Mouse (Mus musculus) retina, postnatal 1 day (tissue): ENCODE results near the gene Kif2a.
"Not testable (repeated sequence)": the region's sequence is repeated elsewhere in the genome, so short reads cannot be mapped to it uniquely, and the experiment has no call there.

Experiments used
- DNase-seq: peaks from one replicate; pipeline ENCODE4 v3.0.0-alpha.2; 2012

Kif2a gene

DNA sequence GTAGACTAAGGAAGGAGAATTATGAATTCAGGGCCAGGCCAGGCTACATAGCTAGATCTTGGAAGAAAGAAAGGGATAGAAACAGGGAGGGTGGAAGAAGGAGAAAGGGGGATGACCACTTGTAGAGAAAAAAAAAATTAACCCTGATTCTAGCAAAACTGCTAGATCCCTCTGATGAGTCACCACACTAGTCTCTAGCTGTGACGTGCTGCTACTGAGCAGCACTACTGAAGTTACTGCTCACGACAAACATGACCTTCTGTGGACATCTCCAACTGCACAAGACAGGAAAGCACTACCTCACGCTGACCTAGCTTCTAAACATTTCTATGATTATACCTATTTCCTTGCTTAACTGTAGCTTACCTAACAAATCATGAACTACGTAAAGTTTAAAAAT lies 93.6 kb downstream of the Kif2a start:
- no peak for DNase-seq

- not testable (repeated sequence) for DNase-seq
These were observed 96.0 kb downstream of the Kif2a start for GRCm38 (mm10) chr13:106925921-106926320.

- peak; percentile 60 for DNase-seq
These were observed 103.4 kb downstream of the Kif2a start for GRCm38 (mm10) chr13:106918322-106919050.

DNA sequence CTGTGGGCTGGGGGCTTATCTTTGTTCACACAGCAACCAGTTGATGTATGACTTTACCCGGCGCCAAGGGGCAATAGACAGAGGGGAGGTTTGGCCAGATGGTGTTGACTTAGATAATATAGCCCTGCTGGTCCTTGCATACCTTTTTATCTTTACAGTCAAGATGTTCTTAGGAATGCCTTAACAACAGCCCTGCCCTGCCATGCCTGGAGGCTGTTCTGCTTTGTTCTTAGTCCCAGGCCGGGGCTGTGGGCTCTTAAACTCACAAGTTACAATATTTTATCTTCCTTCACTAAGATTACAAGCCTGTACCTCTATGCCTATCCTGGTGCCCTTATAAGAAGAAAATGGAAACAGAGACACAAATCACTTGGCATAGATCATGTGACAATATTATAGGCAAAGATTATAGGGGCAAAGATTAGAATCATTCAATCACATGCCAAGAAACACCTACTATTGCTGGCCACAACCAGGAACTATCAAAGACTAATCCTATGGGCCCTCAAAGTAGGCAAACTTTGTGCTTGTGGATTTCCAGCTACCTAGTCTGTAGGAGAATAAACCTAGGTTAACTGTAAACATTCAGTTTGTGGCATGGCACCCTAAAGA lies 108.7 kb downstream of the Kif2a start:
- DNase-seq = no peak

- DNase-seq = no peak
These were observed 111.8 kb downstream of the Kif2a start for GRCm38 (mm10) chr13:106910096-106910495.
